Mouse (Mus musculus) C2C12 (cell line): ENCODE measurements around the gene Akap13. TPM values are rescaled to one million over a fixed set of nuclear protein-coding genes. Genes with fewer than 3 reads are reported as not detected.

Experiments
- H3K27me3 ChIP-seq: one replicate; pipeline ENCODE4 v1.6.1; 2011; ENCODE audit not compliant: control insufficient read depth, insufficient read depth, insufficient read length
- H3K36me3 ChIP-seq: one replicate; pipeline ENCODE4 v1.6.1; 2011; ENCODE audit not compliant: control insufficient read depth, insufficient read depth
- H3K4me3 ChIP-seq: one replicate; pipeline ENCODE4 v1.5.1; 2011; ENCODE audit warnings: mild to moderate bottlenecking, control low read depth; ENCODE audit not compliant: poor library complexity, insufficient read depth, severe bottlenecking
- H3K79me2 ChIP-seq: one replicate; pipeline ENCODE4 v1.6.1; 2011; ENCODE audit not compliant: control insufficient read depth, insufficient read depth
- H3K79me3 ChIP-seq: one replicate; pipeline ENCODE4 v1.6.1; 2011; ENCODE audit warnings: low read depth, control low read depth
- H3ac ChIP-seq: one replicate; pipeline ENCODE3; 2011; ENCODE audit warnings: low read depth; ENCODE audit not compliant: control insufficient read depth, insufficient read length
- CEBPB ChIP-seq: IDR thresholded peaks from one replicate; pipeline ENCODE4 v1.6.1; 2011; ENCODE audit warnings: low read depth, mild to moderate bottlenecking, control low read depth, moderate library complexity
- CTCF ChIP-seq: IDR thresholded peaks from one replicate; pipeline ENCODE4 v1.5.1; 2011; ENCODE audit not compliant: control insufficient read depth, insufficient read depth, insufficient read length
- FOSL1 ChIP-seq: IDR thresholded peaks from one replicate; pipeline ENCODE4 v1.8.0; 2011; ENCODE audit warnings: mild to moderate bottlenecking, low read length; ENCODE audit not compliant: poor library complexity, insufficient read depth, severe bottlenecking
- MAX ChIP-seq: IDR thresholded peaks from one replicate; pipeline ENCODE4 v1.6.1; 2011; ENCODE audit warnings: mild to moderate bottlenecking, control low read depth
- MYOD1 ChIP-seq: IDR thresholded peaks from one replicate; pipeline ENCODE4 v1.6.1; 2011; ENCODE audit warnings: low read depth; ENCODE audit not compliant: control insufficient read depth, insufficient read length
- MYOG ChIP-seq: IDR thresholded peaks from one replicate; pipeline ENCODE4 v1.6.1; 2011; ENCODE audit not compliant: control insufficient read depth, insufficient read length; ENCODE audit errors: extremely low read depth
- USF1 ChIP-seq: IDR thresholded peaks from one replicate; pipeline ENCODE4 v1.6.1; 2011; ENCODE audit warnings: low read depth, mild to moderate bottlenecking, control low read depth, moderate library complexity
- polyA plus RNA-seq: library from polyadenylated mRNA; unstranded; fragments of >200 nt; fragmentation: generic; extraction: Trizol; gene quantifications from one replicate; pipeline ENCODE4 v1.2.1, GENCODE M21; 2012; ENCODE audit warnings: missing spikeins

The Akap13 gene
- polyA plus RNA-seq, 1 experiment = 11.1 TPM

GRCm38 (mm10) chr7:75478060-75478459, 22.7 kb downstream of the Akap13 start:
- H3K79me2 ChIP-seq = peaks cover 52% of the 10 kb centered on the region
- no peak overlapping the region for H3ac ChIP-seq
- H3K36me3 ChIP-seq = no peaks in the 10 kb centered on the region
- H3K4me3 ChIP-seq = no peak overlapping the region
- H3K27me3 ChIP-seq = no peaks in the 10 kb centered on the region
- TF ChIP-seq MYOD1 (peak; percentile 30), CTCF (no peak)
- H3K79me3 ChIP-seq = peaks cover 5% of the 10 kb centered on the region

GRCm38 (mm10) chr7:75480721-75481426, 25.5 kb downstream of the Akap13 start:
- H3K36me3 ChIP-seq = no peaks in the 10 kb centered on the region
- H3K27me3 ChIP-seq = no peaks in the 10 kb centered on the region
- peaks cover 5% of the 10 kb centered on the region for H3K79me3 ChIP-seq
- TF ChIP-seq CEBPB = no peak
- no peak for TF ChIP-seq FOSL1
- TF ChIP-seq MYOG = no peak
- no peak for TF ChIP-seq MAX
- no peak for TF ChIP-seq MYOD1
- TF ChIP-seq CTCF = no peak
- no peak for TF ChIP-seq USF1
- no peak overlapping the region for H3ac ChIP-seq
- peaks cover 24% of the 10 kb centered on the region for H3K79me2 ChIP-seq
- H3K4me3 ChIP-seq = no peak overlapping the region

GRCm38 (mm10) chr7:75486031-75486430, 30.7 kb downstream of the Akap13 start:
- H3K36me3 ChIP-seq = no peaks in the 10 kb centered on the region
- peaks cover 7% of the 10 kb centered on the region for H3K79me2 ChIP-seq
- TF ChIP-seq FOSL1 (no peak), USF1 (no peak), MAX (no peak), CTCF (no peak), MYOD1 (no peak), MYOG (no peak), CEBPB (no peak)
- no peak overlapping the region for H3ac ChIP-seq
- H3K79me3 ChIP-seq = peaks cover 7% of the 10 kb centered on the region
- no peaks in the 10 kb centered on the region for H3K27me3 ChIP-seq
- H3K4me3 ChIP-seq = no peak overlapping the region

- TF ChIP-seq USF1 (no peak), FOSL1 (no peak), MYOG (no peak), MAX (no peak), MYOD1 (no peak), CEBPB (no peak), CTCF (no peak)
- Histone ChIP-seq H3K79me3 (peaks cover 6% of the 10 kb centered on the region), H3ac (no peak overlapping the region), H3K79me2 (peaks cover 49% of the 10 kb centered on the region), H3K27me3 (no peaks in the 10 kb centered on the region), H3K4me3 (no peak overlapping the region), H3K36me3 (no peaks in the 10 kb centered on the region)
Measured at GRCm38 (mm10) chr7:75495941-75496441, 40.7 kb downstream of the Akap13 start.

- H3ac ChIP-seq = no peak overlapping the region
- no peak for TF ChIP-seq CTCF
- TF ChIP-seq MAX = no peak
- TF ChIP-seq USF1 = no peak
- TF ChIP-seq CEBPB = no peak
- TF ChIP-seq FOSL1 = no peak
- TF ChIP-seq MYOG = no peak
- H3K36me3 ChIP-seq = no peaks in the 10 kb centered on the region
- H3K79me3 ChIP-seq = peaks cover 2% of the 10 kb centered on the region
- no peaks in the 10 kb centered on the region for H3K27me3 ChIP-seq
- H3K4me3 ChIP-seq = no peak overlapping the region
- H3K79me2 ChIP-seq = peaks cover 42% of the 10 kb centered on the region
Measured at GRCm38 (mm10) chr7:75498627-75499026, 43.3 kb downstream of the Akap13 start.
